Mouse (Mus musculus) granulocyte monocyte progenitor cell, adult 5-6 weeks (primary cell): Measurements from ENCODE around the gene Serpinf1. TPM values are rescaled to one million over a fixed set of nuclear protein-coding genes. Genes with fewer than 3 reads are reported as not detected.
A peak's percentile ranks its signal among the peaks of the same experiment; 100 is the strongest.

ENCODE experiments used
- ATAC-seq: replicated peaks from 2 replicates; pipeline ENCODE4 v1.8.0; 2016; ENCODE audit warnings: mild to moderate bottlenecking, moderate TSS enrichment, inconsistent platforms; ENCODE audit not compliant: poor library complexity, severe bottlenecking
- total RNA-seq, 2 experiments: library from RNA; stranded (forward) in 1 of 2; stranded (reverse) in 1 of 2; fragments of 200-712, 200-1000 nt in 1 of 2; fragments of >200 nt in 1 of 2; fragmentation: Nextera tagmentation in 1 of 2; gene quantifications; 2 replicates each; pipeline ENCODE4 v1.2.3; 2014 to 2017

The Serpinf1 gene
- total RNA-seq (2014; fragmentation: Nextera tagmentation) (117 and 157 TPM in 2 replicates), total RNA-seq (2017) (77.7 and 84.8 TPM in 2 replicates)

DNA sequence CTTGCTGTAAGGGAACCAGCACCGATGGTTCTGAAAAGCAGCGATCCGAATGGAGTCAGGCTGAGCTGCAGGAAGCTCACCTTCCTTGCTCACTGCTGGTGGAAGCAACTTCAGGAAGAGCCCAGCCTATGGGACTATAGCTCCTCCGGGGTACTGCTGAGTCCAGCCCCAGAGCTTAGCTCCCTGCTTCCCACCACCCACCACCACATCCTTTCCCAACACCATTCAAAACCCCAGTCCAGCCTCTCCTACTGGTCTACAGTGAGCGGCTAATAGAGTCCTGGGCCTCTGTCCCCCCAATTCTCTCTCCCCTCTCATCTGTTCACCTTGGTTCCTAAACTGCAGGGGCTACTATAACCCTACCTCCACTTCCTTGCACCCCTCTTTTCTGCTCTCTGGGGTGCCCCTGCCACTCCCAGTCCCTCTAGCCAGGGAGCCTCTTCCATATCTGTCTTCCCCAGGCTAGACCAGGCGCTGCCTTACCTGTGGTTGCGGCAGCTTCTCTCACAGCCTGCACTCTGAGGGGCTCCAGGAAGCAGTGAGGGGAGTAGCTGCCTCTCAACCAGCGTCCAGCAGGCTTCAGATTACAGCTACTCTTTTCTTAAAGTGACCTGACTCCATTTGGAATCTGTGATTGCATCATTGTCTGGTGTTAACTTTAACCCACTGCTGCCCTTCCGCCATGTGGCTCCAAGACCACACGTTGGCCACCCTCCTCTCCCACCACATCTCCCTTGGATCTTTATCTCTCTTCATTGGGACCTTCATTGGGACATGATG is at the start of gene Serpinf1:
Serpinf1 (minus strand) TSS at position 689 of the 780 bp plus-strand sequence.
- peak; percentile 70 for ATAC-seq

DNA sequence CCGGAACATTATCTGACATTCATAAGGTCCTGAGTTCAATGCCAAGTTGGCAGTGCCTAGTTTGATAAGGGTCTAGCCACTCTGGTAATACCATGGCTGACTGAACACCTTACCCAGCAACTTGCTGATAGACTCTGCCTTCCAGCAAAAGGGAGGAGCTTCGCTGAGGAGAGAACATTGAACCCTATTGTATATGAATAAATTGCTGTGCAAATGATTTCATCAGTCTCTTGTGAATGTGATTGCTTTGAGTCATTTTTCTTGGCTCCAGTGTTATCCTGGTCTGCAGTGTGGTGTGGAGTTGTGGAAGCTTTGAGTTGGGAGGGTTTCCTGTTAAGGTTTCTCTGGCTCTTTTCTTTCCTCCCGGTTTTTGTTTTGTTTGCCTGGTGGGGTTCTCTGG is 48.2 kb upstream of the Serpinf1 start:
- no peak for ATAC-seq

DNA sequence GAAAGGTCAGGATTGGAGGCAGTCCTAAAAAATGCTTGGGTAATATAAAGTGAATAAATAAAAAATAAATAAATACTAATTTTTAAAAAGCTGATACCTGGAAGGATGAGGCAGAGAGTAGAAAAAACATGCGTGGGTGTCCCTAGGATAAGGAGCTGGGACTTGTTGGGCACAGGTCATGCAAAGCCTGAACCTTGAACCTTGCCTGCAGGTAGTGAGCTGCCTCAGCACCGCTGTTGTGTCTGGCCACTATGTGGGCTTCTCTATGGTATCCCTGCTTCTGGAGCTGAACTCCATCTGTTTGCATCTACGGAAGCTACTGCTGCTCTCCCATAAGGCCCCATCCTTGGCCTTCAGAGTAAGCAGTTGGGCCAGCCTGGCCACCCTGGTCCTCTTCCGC is 46.8 kb upstream of the Serpinf1 start:
- no peak for ATAC-seq

DNA sequence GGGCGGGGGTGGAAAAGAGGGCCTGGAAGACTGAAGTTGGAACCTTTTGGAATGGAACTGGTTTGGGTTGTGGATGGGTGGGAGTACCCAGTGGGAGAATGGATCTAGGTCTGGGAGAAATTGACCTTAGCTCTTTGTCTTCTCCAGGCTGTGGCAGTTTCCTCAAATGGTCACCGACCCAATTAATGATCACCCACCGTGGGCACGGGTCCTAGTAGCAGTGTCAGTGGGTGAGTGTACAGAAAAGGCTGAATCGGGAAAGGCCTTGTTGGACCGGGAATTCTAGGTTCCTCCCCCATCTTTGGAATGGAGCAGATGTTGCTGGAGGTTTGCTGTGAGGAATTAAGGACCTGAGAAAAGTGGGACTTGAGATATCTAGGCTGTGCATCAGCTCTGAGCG is 45.9 kb upstream of the Serpinf1 start:
- no peak for ATAC-seq

DNA sequence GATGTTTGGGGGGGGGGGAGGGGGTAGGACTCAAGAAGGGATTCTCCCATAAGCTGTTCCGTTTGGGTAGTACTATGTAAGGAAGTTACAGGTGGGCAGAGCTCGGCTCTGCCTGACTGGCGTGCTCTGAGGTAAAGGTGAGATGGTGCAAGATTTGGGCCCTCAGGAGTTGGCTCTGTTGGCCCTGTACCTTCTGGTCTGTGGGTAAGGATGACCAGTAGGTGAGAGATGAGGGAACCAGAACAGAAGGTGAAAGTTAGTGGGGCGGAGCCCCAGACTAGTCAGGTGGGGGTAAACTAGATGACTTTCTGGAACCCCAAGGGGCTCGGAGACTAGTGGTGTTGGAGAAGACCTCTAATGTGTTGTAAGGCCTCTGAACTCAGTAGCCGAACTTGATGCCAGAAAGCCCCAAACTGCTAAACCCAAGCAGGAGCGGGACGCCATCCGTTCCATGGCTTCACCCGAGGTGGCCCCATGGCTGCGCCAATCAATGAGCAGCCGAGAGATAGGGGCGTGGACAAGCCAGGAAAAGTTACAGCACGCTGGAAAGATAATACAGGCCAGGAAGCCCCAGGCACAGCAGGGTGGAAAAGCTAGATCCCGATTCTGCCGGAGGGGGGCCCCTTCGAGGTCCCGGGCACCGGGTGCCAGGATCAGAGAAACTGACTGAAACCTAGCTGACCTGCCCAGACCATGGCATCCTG is 45.2 kb upstream of the Serpinf1 start:
- peak; percentile 69 for ATAC-seq

DNA sequence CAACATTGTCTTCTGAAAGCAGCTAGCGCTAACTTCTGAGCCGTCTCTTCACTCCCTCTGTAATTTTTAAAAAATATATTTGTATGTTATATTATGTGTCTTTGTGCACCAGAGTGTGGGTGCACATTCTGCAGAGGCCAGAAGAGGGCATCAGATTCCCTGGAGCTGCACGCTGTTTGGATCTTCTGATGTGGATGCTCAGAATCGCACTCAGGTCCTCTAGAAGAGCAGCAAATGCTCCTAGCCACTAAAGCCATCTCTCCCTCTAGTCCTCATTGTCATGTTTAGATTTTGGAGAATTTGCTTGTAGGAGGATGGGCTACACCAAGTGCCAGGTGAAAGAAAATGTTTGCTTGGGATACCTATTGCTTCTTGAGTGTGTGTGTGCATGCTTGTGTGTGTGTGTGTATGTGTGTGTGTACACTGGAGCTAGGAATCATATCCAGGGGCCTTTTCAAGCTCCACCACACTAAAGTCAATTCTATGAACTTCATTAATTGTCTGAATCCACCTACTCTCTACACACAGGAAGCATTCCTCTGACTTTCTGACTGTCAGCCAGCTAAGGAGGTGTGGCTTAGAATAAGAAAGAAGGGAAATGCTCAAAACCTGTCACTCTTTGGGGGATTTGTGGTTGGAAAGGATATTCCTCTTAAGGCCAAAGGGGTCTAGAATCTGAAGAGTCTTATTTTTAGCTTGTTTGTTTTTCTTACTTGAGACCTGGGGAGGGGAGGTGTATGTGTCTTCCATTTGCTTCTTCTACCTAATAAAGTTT is 44.4 kb upstream of the Serpinf1 start:
- no peak for ATAC-seq

DNA sequence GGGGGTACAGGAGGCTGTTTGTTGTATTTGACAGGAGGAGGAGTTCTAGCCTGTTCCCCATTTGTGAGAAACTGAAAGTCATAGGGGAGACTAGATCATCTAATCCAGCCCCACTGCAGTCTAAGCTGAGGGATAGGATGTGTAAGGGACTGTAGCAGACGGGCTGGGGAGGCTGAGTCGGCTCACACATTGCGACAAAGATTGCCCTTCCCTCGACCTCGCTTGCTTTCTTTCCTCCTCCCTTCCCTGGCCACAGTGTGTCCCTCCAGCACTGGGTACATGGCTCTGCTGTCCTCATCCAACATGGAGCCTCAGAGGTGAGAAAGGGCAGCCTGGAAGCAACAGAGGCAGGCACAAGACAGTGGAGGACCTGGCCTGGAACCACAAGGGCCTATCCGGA is 42.5 kb upstream of the Serpinf1 start:
- ATAC-seq: no peak

DNA sequence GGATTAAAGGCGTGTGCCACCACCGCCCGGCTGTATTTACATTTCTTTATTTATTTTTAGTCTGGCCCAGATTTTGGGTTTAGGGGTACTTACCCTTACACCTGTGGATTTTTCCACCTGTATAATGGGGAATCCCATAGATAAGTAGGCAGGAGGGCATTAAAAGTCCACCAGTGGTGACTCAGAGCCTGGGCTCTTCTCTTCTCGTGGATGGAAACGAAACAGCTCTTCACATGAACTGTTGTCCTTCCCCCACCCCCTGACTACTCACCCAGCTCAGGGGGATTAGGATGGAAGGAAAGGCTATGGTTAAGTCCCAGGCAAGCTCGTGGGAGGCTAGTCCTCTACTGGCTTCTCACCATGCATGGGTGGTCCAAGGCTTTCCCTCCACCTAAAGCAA is 41.9 kb upstream of the Serpinf1 start:
- ATAC-seq: no peak

DNA sequence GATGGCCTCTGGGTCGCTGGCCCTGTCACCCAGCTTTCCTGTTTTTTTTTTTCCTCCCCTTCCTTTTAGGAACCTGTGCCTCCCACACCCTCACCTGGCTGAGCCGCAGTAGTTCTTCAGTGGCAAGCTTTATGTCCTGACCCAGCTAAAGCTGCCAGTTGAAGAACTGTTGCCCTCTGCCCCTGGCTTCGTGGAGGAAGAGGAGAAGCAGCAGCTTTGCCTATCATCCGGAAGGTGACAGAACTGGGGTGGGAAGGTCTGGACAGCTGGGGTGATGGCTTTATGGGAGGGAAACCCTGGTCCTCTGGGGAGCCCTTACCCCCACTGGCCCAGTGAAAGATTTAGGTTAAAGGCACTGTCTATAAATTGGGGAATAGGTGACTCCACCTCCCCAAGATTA is 41.1 kb upstream of the Serpinf1 start:
- ATAC-seq: no peak

DNA sequence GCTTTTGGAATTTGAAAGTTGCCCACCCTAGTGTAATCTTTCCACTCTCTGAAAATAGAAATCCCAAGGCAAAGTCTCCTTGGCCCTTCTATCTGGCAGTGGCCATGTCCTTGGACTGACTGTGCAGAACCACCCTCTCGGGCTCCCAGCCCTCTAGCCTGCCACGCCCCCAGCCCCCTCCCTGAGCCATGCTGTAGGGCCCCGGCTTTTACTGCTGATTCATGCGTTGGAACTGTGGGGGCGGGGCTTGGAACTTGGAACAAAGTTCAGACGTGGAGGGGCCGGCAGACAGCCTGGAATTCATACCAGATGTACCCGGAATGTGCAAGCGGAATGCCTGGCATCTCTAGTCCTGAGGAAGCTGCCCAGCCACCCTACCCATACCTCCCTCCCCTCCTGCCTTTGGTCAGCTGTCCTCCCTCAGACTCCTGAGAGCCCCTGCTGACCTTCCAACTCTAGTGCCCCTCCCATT is 40.4 kb upstream of the Serpinf1 start:
- ATAC-seq: peak; percentile 8; the same call in 1 of the 2 replicates

DNA sequence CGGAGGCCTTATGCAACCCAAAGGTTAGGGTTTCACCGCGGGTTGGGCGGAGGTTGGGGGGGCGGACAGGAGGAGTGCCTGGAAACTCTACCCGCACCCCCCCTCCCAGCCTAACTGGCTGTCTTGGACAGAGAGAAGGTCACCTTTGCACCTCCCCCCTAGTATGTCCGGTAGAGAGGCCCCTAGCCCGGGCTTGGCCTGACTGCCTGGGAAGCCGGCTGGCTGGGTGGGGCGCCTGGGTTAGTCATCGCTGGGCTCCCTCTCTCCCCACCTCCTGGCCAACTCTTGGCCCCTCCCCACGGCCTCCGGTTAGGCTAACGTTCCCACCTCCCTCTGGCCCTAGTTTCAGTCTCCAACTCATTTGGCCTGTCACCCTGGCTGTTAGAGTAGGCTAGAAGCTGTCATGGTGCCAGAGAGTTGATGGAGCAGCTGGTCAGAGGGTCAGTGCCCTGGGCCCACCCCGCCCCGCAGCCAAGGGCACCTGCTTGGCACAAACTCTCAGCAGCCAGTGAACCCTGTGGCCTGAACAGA is 39.8 kb upstream of the Serpinf1 start:
- peak; percentile 16 for ATAC-seq

DNA sequence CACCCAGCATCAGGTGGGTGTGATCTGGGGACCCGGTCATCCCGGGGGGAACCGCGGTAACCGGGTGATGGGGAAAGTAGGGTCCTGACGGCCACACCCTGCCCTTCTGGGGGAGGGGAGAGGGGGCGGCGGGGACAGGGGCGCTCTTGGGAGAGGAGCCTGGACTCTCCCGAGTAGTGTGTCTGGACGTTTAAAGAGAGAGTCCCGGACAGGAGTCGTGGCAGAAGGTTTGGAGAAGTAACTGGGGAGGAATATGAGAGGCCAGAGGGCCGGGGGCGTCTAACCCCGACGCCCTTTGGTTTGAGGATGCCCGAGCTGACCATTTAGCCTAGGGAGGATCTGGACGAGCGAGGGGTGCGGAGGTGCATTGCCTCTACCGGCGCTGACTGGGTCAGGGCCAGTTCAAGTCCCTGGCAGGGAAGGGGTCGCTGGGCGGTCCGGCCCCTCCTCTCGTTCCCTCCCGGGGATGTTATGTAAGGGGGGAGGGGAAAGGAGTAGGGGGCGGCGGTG is 39.3 kb upstream of the Serpinf1 start:
- ATAC-seq: no peak

DNA sequence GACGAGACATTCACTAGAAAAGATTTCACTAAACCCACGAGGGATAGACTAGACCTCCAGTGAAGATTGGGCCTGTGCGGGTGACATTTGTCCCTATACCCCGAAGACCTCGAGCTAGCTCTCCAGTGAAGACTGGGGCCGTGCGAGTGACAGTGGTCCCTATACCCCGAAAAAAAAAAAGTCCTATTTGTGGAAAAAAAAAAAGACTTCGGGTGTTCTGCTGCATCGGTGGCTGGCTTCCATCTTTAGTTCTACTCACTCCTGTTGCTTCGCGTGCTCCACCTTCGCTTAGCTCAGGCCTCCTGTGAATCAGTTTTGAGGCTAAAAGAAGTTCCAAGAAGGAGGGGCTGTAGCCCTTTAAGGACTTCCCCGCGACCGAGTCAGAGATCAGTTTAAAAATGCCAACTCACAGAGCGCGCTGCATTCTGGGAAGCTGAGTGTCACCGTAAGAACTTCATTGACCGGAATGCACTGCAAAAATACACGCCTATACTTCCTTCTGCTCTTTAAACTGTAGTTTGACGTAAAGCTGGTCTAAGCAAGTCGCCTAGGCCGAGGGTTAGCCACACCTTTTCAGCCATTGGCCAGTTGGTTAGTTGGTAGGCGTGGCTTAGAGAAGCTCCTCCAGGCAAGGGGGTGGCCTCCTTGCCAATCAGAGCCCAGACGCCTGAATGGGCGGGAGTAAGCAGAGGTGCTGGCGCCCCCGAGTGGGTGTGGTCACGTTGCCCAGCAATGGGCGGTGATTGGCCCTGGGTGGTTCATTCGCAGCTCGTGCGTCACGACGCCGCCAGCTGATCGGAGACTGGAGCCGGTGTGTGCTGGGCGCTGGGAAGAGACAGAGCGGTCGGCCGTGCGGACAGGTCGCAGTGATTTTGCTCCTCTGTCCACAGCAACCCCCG is 38.6 kb upstream of the Serpinf1 start, which contains the start of gene Tlcd2:
Tlcd2 (plus strand) TSS at position 872 of the 899 bp plus-strand sequence.
- ATAC-seq: peak; percentile 72

DNA sequence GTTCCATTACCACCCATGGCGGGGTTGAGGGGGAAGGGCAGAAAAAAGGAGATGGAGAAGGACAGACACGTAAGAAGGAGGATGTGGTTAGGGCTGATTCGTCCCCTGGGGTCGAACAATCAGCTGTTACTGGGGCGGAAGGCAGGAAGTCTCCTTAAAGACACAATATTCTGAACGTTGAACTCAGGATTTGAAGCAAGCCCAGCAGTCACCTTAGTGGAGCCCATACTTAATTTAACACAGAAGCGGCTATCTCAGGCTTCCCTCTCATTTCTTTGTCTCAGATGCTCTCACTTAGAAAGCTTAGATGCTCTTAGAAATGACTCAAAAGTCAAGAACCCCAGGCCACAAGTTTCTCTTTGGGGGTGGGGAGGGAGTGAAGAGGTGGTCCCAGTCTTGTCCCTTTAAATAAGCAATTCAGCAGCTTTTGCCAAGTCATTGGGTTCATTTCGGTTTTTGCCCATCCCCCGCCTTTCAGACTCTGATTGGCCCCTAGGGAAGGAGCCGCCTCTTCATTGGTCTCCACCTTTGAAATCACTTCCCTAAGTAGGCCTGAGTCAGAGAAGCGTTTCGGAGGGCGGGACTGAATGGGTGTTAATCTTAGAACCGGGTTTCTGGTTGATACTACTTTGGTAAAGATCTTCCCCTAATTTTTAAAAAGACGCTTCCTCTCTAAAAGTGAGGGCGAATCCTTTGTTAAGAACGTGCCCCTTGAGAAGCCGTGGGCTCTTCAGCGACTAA is 37.8 kb upstream of the Serpinf1 start:
- peak; percentile 45 for ATAC-seq

DNA sequence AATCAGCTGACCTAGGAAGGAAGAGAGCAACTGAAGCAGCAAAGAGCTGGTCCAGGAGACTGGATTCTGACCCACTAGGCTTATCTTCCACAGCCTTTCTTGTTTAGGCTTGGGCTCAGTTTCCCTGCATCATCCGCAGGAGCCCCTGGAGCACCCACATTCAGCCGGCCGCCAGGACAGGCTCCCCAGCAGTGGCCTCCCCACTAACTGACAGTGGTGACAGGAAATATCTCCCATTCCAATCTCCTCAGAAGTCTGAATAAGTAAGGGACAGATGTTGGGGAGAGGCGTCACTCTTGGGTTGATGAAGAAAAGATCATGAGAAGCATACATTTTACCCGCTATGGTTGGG is 37.2 kb upstream of the Serpinf1 start:
- no peak for ATAC-seq

DNA sequence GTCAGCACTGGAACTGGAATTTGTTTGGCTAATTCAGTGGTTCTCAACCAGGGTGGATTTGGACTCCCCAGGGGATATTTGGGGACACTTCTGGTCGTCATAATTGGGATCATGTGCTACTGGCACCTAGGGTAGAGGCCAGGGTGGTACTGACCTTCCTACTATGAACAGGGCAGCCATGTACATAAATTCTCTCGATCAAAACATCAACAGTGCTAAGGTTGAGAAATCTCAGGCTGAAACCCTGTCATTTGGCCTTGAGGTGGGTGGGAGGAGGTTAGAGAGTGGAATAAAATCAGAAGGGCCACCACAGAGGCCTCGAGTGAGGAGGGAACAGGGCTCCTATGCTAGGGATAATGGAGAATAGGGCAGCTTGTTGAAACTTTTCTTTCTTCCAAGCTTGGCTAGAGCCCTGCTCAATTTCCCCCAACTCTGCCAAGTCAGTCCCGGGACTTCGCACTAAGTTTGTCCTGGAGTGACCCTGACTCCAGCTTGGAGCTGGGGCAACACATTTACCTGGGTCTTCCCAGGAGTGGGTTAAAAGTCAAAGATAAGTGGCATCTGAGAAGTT is 36.7 kb upstream of the Serpinf1 start:
- ATAC-seq: no peak

DNA sequence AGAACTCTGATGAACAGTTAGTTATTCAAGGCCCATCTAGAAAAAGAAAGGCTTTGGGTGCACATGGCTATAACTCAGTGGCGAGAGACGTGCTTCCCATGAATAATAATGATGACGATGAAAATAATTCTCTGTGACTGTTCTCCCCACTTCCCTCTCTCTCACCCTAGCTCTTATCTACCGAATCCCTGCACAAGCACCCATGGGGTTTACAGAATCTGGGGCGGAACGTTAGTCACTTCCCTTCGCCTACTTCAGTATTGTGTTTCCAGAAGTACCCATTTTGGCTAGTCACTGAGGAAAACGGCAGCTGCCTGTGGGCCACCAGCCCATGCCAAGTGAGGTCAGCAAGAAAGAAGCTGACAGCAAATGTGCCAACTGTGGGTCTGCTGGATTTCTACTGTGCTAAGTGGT is 36.1 kb upstream of the Serpinf1 start:
- ATAC-seq: peak; percentile 6

DNA sequence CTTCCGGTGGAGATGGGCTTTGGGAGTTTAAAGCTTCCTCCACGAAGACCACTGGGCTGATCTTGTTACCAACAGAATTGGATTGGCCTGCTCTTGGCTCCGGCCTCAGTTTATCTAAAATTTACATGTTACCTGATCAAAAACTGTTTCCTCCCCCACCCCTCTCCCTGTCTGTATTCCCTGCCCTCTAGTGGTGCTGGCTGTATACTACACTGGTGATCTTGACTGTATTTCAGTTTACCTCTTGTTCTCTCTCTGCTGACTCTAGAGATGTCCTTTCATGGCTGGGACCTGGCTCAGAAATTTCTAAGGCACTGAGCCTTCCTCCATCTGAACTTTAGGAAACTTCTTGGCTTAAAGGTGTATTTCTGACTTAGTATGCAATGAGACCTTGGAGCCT is 35.7 kb upstream of the Serpinf1 start:
- ATAC-seq: no peak
